Mouse (Mus musculus): ENCODE measurements around the gene Slc22a18. TPM values are rescaled to one million over a fixed set of nuclear protein-coding genes. Genes with fewer than 3 reads are reported as not detected.

The Slc22a18 gene
- polyA plus RNA-seq, 1 experiment from 2014 or later, result 5.2 TPM

Other genes with a start within 250 kb of the Slc22a18 start
- 572 and 617 TPM in 2 replicates for gene Cdkn1c, start 12.7 kb upstream of the Slc22a18 start, polyA plus RNA-seq (2014; fragmentation: Nextera tagmentation; extraction: Ambion mirVana)
- 11.9 and 16.4 TPM in 2 replicates for gene Phlda2, start 29.4 kb downstream of the Slc22a18 start, polyA plus RNA-seq (2014; fragmentation: Nextera tagmentation; extraction: Ambion mirVana)
- 133 and 139 TPM in 2 replicates for gene Nap1l4, start 75.4 kb downstream of the Slc22a18 start, polyA plus RNA-seq (2014; fragmentation: Nextera tagmentation; extraction: Ambion mirVana)
- gene Cars, start 126.4 kb downstream of the Slc22a18 start, polyA plus RNA-seq (2014; fragmentation: Nextera tagmentation; extraction: Ambion mirVana), result 100 and 107 TPM in 2 replicates
- 0.73 and 0.92 TPM in 2 replicates for gene Tnfrsf26, start 155.0 kb downstream of the Slc22a18 start, polyA plus RNA-seq (2014; fragmentation: Nextera tagmentation; extraction: Ambion mirVana)
- 2.6 and 3.9 TPM in 2 replicates for gene Tnfrsf22, start 175.9 kb downstream of the Slc22a18 start, polyA plus RNA-seq (2014; fragmentation: Nextera tagmentation; extraction: Ambion mirVana)
- gene Tnfrsf23, start 212.1 kb downstream of the Slc22a18 start, polyA plus RNA-seq (2014; fragmentation: Nextera tagmentation; extraction: Ambion mirVana), result 0.17 and 0.34 TPM in 2 replicates

Measured in liver, embryonic 11.5 days (tissue).